Mouse (Mus musculus) brain, embryonic 18.5 days (tissue): Measurements from ENCODE around the gene Tmprss6.
A peak's percentile ranks its signal among the peaks of the same experiment; 100 is the strongest.

Experiments
- DNase-seq: peaks from one replicate; pipeline ENCODE4 v3.0.0-alpha.2; 2012; ENCODE audit warnings: low read depth, low spot score

Gene Tmprss6

GRCm38 (mm10) chr15:78447746-78448535, 20.5 kb downstream of the Tmprss6 start:
- peak; percentile 56 for DNase-seq

GRCm38 (mm10) chr15:78447121-78447520, 21.3 kb downstream of the Tmprss6 start:
- DNase-seq = no peak

- DNase-seq = no peak
These were observed 24.6 kb downstream of the Tmprss6 start for GRCm38 (mm10) chr15:78443857-78444256.

- no peak for DNase-seq
These were observed 26.2 kb downstream of the Tmprss6 start for GRCm38 (mm10) chr15:78442231-78442630.

- DNase-seq = no peak
These were observed 29.5 kb downstream of the Tmprss6 start for GRCm38 (mm10) chr15:78438973-78439372.

- DNase-seq = no peak
These were observed 29.9 kb downstream of the Tmprss6 start for GRCm38 (mm10) chr15:78438505-78438904.

- DNase-seq = no peak
These were observed 30.4 kb downstream of the Tmprss6 start for GRCm38 (mm10) chr15:78438018-78438394.

- DNase-seq = no peak
These were observed 31.0 kb downstream of the Tmprss6 start for GRCm38 (mm10) chr15:78437237-78438017.

GRCm38 (mm10) chr15:78436380-78437192, 31.8 kb downstream of the Tmprss6 start:
- peak; percentile 43 for DNase-seq

GRCm38 (mm10) chr15:78435681-78436080, 32.8 kb downstream of the Tmprss6 start:
- no peak for DNase-seq

- no peak for DNase-seq
These were observed 33.4 kb downstream of the Tmprss6 start for GRCm38 (mm10) chr15:78434896-78435520.

- DNase-seq = no peak
These were observed 36.8 kb downstream of the Tmprss6 start for GRCm38 (mm10) chr15:78431541-78432121.

- DNase-seq = no peak
These were observed 37.6 kb downstream of the Tmprss6 start for GRCm38 (mm10) chr15:78430874-78431273.

- no peak for DNase-seq
These were observed 38.4 kb downstream of the Tmprss6 start for GRCm38 (mm10) chr15:78429871-78430622.

- DNase-seq = no peak
These were observed 39.3 kb downstream of the Tmprss6 start for GRCm38 (mm10) chr15:78429139-78429459.

GRCm38 (mm10) chr15:78428391-78429138, 39.9 kb downstream of the Tmprss6 start, which contains the start of gene Kctd17:
TSS of gene Kctd17 (plus strand) at chr15:78428564.
- peak; percentile 42 for DNase-seq

- DNase-seq = no peak
These were observed 43.2 kb downstream of the Tmprss6 start for GRCm38 (mm10) chr15:78425230-78425629.

- DNase-seq = no peak
These were observed 43.9 kb downstream of the Tmprss6 start for GRCm38 (mm10) chr15:78424507-78424906.

GRCm38 (mm10) chr15:78422046-78422956, 46.1 kb downstream of the Tmprss6 start:
- DNase-seq = no peak
